Mouse (Mus musculus): Measurements from ENCODE around the gene Gm3238.
"Not testable (repeated sequence)": the region's sequence is repeated elsewhere in the genome, so short reads cannot be mapped to it uniquely, and the experiment has no call there.

Gene Gm3238

GRCm38 (mm10) chr10:77771225-77771624 is at the start of gene Gm3238:
Gene Gm3238 (minus strand): TSS chr10:77771325.
- DNase-seq: not testable (repeated sequence)

- DNase-seq: no peak
Measured at GRCm38 (mm10) chr10:77819203-77819602, 48.1 kb upstream of the Gm3238 start.

DNA sequence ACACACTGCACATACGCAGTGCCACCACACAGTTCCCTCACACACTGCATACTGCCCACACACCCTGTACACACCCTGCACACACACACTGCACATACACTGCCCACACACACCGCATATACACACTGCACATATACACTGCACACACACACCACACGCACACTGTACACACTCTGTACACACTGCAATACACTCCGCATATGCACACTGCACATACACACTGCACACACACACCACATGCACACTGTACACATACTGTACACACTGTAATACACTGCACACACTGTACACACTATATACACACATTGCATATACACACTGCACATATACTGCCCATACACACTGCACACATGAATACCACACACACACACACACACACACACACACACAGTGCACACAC is 47.4 kb upstream of the Gm3238 start:
- DNase-seq: no peak

- DNase-seq: peak in 1 of 2 experiments; percentile 28
Measured at GRCm38 (mm10) chr10:77815514-77815913, 44.4 kb upstream of the Gm3238 start.

- DNase-seq: no peak
Measured at GRCm38 (mm10) chr10:77814382-77814781, 43.3 kb upstream of the Gm3238 start, which contains the start of gene Gm2696. Gene Gm2696 (plus strand): TSS chr10:77814682.

DNA sequence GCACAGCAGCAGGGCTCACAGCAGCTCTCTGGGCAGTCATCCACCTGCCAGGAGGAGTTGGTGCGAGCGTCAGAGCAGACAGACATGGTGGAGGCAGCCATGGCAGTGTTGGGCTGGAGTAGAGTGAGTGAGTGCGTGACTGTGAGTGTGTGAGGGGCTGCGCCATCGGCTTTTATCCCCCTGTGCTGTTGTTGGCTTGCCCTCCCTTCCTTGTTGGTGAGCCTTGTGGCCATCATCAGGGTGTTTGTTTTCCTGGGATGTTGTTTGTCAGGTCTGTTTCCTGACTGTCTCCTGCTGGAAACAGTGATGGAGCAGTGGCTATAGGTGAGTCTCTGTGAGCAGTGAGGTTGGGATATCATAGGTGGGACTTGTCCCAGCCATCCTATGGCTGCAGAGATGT is 40.6 kb upstream of the Gm3238 start, which contains the start of gene Gm9507:
Gene Gm9507, minus strand, starts transcription at position 101 of the 400 bp plus-strand sequence.
- DNase-seq: no peak

DNA sequence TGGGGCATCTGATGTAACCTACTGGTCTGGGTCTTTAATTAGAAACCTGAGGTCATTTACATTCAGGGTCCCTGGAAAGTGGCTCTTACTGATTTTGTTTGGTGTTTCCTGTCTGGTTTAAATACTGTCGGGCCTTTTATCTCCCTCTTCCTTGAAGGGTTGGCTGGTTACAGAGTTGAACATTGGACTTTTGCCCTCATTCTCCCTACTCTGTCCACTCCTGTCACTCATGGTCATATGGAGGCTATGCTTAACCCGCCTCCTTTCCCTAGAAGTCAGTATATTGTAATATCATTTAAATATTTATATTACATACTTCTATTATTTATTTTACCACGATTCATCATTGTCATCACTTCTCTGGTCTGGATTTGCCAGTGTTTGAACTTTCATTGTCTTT is 33.0 kb upstream of the Gm3238 start:
- no peak for DNase-seq

DNA sequence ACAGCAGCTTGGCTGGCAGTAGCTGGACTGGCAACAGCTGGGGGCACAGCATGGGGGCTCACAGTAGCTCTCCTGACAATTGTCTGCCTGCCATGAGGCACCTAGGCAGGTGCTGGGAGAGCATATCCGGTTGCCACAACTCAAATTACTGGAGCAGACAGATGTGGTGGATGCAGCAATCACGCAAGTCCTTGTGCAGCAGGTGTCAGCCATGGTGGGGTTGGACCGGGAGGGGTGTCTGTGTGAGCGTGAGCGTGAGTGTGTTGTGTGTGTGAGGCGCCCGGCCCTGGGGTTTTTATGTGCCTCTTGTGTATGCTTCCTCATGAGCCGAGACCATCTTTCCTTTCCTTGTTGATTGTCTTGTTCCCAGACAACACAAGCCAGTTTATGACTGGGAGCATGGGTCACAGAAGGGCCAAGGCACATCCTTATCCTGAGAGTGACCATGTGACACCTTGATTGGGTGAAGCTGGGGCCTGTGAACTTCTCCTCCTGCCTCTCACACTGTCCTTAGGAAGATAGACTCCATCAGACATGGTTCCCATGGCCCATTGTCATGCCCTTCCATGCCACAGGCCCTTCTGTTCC is 27.9 kb upstream of the Gm3238 start, which contains the start of gene Gm19668:
Gene Gm19668, minus strand, starts transcription at position 213 of the 588 bp plus-strand sequence.
- no peak for DNase-seq

DNA sequence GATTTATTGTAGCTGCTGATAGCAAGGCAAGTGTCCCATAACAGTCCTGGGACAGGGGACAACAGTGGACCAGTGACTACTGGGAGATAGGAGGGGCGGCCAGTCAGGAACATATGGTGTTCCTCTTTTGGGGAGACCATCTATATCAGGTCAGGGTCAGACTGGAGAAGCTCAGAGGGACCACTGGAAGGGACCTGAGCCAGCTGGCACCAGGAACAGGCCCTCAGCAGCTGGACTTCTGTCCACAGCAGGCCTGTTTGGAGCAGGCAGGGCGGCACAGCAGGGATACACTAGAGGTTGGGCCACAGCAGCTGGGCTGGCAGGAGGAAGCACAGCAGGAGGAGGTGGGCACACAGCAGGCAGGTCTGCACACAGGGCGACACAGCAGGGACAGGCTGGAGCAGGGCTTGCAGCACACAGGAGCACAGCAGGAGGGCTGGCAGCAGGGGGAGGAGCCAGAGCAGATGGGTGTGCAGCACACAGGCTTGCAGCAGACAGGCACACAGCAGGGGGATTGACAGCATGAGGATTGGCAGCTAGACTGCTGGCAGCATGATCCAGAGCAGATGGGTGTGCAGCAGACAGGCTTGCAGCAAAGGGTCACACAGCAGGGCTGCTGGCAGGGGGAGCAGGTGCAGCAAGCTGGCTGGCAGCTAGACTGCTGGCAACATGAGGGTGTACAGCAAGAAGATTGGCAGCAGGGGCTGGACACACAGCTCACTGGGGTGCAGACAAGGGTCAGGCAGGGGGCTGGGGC is 27.2 kb upstream of the Gm3238 start:
- peak; percentile 18 to 51 for DNase-seq

DNA sequence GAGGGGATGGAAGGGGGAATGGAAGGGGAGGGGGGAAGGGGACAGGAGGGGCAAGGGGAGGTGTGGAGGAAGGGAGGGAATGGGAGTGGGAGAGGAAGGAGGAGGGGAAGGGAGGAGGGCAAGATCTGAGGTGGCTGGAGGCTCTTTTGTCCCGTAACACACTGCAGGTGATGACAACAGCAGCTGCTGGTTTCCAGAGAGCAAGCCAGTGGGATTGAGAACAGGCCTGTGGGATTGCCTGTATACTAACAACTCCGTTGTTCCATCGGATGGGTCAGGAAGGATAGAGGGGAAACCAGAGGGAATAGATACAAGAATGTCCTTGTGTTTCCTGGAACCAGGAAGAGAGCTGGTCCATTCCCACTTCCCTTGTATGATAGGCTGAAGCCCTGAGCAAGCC is 26.6 kb upstream of the Gm3238 start:
- no peak for DNase-seq

DNA sequence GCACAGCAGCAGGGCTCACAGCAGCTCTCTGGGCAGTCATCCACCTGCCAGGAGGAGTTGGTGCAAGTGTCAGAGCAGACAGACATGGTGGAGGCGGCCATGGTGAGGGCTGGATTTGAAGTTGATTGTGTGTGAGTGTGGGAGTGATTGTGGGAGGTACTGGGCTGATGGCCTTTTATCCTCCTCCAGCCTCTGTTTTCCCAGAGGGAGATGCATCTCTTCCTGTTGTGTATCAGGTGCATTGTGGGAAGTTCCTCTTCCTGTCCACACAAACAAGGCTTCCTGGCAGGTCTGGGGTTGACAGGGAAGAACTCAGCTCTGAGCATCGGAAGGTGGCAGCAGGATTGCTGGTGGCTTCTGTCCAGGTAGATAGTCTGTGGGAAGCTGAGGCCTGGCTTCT is 23.9 kb upstream of the Gm3238 start, which contains the start of gene Gm9639:
Gene Gm9639, minus strand, starts transcription at position 101 of the 400 bp plus-strand sequence.
- no peak for DNase-seq

GRCm38 (mm10) chr10:77788621-77789020 is 17.5 kb upstream of the Gm3238 start:
- DNase-seq: no peak

GRCm38 (mm10) chr10:77787876-77788275 is 16.8 kb upstream of the Gm3238 start, which contains the start of gene Gm7137:
Gene Gm7137 (minus strand): TSS chr10:77788200.
- not testable (repeated sequence) for DNase-seq

- not testable (repeated sequence) for DNase-seq
Measured at GRCm38 (mm10) chr10:77783396-77783795, 12.3 kb upstream of the Gm3238 start.

- not testable (repeated sequence) for DNase-seq
Measured at GRCm38 (mm10) chr10:77782442-77782841, 11.3 kb upstream of the Gm3238 start, which contains the start of gene Gm3250. Gene Gm3250 (minus strand): TSS chr10:77782542.

DNA sequence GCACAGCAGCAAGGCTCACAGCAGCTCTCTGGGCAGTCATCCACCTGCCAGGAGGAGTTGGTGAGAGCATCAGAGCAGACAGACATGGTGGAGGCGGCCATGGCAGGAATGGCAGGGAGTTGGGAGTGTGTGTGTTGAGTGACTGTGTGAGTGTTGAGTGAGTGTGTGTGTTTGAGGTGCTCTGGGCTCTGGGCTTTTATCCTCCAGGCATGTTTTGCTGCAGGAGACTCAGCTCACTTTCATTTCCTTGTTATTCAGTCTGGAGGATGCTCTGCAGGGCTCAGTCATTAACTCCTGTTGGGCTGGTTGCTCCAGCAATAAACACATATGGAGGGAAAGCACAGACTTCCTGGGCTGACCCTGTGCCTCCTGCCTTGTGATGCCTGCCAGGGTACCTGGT is 5.7 kb upstream of the Gm3238 start, which contains the start of gene Gm7138:
Gene Gm7138, minus strand, starts transcription at position 101 of the 400 bp plus-strand sequence.
- DNase-seq: not testable (repeated sequence)

DNA sequence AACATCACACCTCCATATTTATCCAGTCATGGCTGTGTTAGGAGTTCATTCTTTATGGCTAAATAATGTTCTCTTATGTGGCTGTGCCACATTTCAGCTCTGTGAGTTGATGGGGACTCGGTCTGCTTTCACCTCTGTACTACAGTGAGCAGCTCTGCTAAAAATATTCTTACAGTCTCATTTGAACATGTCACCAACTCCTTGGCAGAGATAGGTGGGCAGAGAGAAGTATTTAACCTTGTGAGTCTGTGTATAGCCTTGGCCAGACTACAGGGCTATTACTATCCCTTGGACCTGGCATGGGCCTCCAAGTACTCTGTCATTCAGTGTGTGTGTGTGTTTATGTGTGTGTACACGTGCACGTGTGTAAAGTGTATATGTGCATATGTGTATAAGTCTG is 1.0 kb upstream of the Gm3238 start:
- DNase-seq: not testable (repeated sequence)

DNA sequence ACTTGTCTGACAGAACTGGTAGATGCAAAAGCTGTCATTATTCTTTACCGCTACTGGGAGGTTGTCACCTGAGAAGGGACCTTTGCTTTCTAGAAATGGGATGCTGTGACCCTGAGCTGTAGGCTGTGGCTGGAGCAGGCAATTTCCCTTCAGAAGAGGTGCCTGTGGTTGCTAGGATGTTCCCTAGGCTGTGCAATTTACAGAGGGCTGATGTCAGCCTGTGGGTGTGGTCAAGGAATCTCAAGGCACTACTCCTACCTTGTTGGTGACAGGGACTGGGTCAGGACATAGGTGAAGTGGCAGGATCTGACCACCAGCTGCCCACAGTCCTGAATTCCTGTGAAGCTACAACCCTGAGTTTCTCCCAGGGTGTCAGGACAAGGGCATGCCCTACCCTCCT is 1.4 kb downstream of the Gm3238 start:
- no peak for DNase-seq

- not testable (repeated sequence) for DNase-seq
Measured at GRCm38 (mm10) chr10:77759582-77759981, 11.5 kb downstream of the Gm3238 start, which contains the start of gene Gm3233. Gene Gm3233 (minus strand): TSS chr10:77759682.

DNA sequence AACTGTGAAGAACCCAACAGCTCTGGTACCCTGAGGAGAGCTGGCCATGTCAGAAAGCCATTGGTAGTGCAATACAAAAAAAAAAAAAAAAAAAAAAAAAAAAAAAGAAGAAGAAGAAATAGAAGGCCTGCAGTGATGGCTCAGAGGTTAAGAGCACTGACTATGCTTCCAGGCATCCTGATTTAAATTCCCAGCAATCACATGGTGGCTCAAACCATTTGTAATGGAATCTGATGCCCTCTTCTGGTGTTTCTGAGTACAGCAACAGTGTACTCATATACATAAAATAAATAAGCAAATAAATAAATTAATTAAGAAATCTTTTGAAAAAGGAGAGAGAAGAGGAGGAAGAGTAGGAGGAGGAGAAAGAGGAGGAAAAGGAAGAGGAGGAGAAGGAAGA is 17.7 kb downstream of the Gm3238 start:
- DNase-seq: no peak

DNA sequence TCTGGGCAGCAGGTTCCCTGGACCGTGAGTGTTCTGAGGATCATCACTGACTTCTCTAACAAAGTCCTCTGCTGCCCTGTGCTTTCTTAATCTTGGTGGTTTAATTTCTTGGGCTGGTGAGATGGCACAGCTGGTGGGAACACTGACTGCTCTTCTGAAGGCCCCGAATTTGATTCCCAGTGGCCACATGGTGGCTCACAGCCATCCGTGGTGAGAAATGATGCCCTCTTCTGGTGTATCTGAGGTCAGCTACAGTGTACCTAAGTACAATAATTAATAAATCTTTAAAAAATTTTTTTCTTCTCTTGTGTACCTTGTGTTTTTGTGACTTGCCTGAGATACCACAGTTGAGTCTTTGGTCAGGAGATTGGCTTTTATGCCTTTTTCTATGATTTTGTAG is 18.8 kb downstream of the Gm3238 start:
- DNase-seq: not testable (repeated sequence)

GRCm38 (mm10) chr10:77751254-77751653 is 19.9 kb downstream of the Gm3238 start, which contains the start of gene Gm9736:
Gene Gm9736 (minus strand): TSS chr10:77751354.
- not testable (repeated sequence) for DNase-seq

DNA sequence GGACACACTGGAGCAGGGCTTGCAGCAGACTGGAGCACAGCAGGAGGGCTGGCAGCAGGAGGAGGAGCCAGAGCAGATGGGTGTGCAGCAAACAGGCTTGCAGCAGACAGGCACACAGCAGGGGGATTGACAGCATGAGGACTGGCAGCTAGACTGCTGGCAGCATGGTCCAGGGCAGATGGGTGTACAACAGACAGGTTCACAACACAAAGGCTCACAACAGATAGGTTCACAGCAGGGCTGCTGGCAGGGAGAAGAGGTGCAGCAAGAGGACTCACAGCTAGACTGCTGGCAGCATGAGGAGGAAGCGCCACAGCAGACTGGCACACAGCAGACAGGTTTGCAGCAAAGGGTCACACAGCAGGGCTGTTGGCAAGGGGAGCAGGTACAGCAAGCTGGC is 20.4 kb downstream of the Gm3238 start:
- DNase-seq: peak; percentile 41 to 52

All from cerebellum, postnatal 14 days (tissue).